Mouse (Mus musculus): ENCODE measurements around the gene Tcp10a.
"Not testable (repeated sequence)": the region's sequence is repeated elsewhere in the genome, so short reads cannot be mapped to it uniquely, and the experiment has no call there.

The Tcp10a gene

GRCm38 (mm10) chr17:7366676-7367374 lies 42.4 kb downstream of the Tcp10a start:
- in situ Hi-C loops (cut with MboI, MseI): not testable (repeated sequence)

- in situ Hi-C loops (cut with MboI, MseI): not testable (repeated sequence)
Measured at GRCm38 (mm10) chr17:7369401-7369800, 45.0 kb downstream of the Tcp10a start.

GRCm38 (mm10) chr17:7371879-7372278 lies 47.4 kb downstream of the Tcp10a start, which contains the start of gene Gm49630:
TSS of gene Gm49630 (minus strand) at chr17:7371979.
- in situ Hi-C loops (cut with MboI, MseI): not testable (repeated sequence)

- in situ Hi-C loops (cut with MboI, MseI): not testable (repeated sequence)
Measured at GRCm38 (mm10) chr17:7376951-7377700, 52.7 kb downstream of the Tcp10a start.

- in situ Hi-C loops (cut with MboI, MseI): not testable (repeated sequence)
Measured at GRCm38 (mm10) chr17:7377907-7378306, 53.5 kb downstream of the Tcp10a start.

- in situ Hi-C loops (cut with MboI, MseI): not testable (repeated sequence)
Measured at GRCm38 (mm10) chr17:7382711-7383110, 58.3 kb downstream of the Tcp10a start.

GRCm38 (mm10) chr17:7383167-7384143 lies 59.0 kb downstream of the Tcp10a start:
- in situ Hi-C loops (cut with MboI, MseI): not testable (repeated sequence)

GRCm38 (mm10) chr17:7385364-7385763 lies 60.9 kb downstream of the Tcp10a start, which contains the start of gene Unc93a2:
TSS of gene Unc93a2 (minus strand) at chr17:7385464.
- in situ Hi-C loops (cut with MboI, MseI): not testable (repeated sequence)

- in situ Hi-C loops (cut with MboI, MseI): not testable (repeated sequence)
Measured at GRCm38 (mm10) chr17:7386016-7386415, 61.6 kb downstream of the Tcp10a start.

GRCm38 (mm10) chr17:7388341-7388957 lies 64.0 kb downstream of the Tcp10a start:
- in situ Hi-C loops (cut with MboI, MseI): not testable (repeated sequence)

GRCm38 (mm10) chr17:7388958-7389356 lies 64.5 kb downstream of the Tcp10a start:
- in situ Hi-C loops (cut with MboI, MseI): not testable (repeated sequence)

GRCm38 (mm10) chr17:7389898-7390297 lies 65.5 kb downstream of the Tcp10a start:
- in situ Hi-C loops (cut with MboI, MseI): not testable (repeated sequence)

GRCm38 (mm10) chr17:7395116-7395515 lies 70.7 kb downstream of the Tcp10a start:
- in situ Hi-C loops (cut with MboI, MseI): not testable (repeated sequence)

All from regulatory T cell (primary cell).